Mouse (Mus musculus): ENCODE data around the gene Ccl12.

The Ccl12 gene

DNA sequence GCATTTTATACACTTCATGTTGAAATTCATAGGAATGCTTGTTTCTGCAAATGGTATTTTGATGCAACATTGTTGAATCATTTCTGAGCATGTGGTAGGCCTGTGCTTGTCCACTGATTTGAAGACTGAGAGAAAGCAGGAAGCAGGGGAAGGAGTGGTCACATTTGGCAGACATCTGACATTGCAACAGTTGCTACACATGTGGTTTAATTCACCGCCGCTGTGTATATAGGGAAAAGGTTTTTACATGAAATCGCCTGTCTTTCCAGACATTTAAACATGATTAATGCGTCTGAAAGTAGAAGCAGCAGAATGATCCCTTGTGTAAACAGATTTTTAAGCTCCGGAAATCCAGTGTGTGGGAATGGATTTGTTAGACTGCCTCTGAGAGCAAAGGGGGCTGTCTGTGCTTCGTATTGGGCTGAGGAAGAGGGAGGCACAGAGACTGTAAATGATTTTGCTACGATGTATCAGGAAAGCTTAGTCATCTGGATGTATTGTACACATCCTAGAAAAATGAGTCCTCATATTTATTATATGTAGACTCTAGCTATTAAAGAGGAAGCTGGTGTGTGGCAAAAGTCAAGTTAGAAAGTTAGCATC, 37.9 kb downstream of the Ccl12 start:
- no peak for DNase-seq (ENCODE audit: low spot score in 2 of 2)
